Mouse (Mus musculus) liver, embryonic 12.5 days (tissue): ENCODE measurements around the gene Clec4a1. TPM values are rescaled to one million over a fixed set of nuclear protein-coding genes. Genes with fewer than 3 reads are reported as not detected.

Experiments
- ATAC-seq: fragments of 200-750 bp; cut with Nextera tagmentation; 2 replicates; pipeline ENCODE4 v1.8.0; 2017; ENCODE audit warnings: moderate number of reproducible peaks, mild to moderate bottlenecking, moderate library complexity
- H3K27ac ChIP-seq: fragments of 300-500 bp; sonication (generic); 2 replicates; pipeline ENCODE4 v1.5.1; 2016; ENCODE audit warnings: mild to moderate bottlenecking
- H3K27me3 ChIP-seq: fragments of 300-500 bp; sonication (generic); replicated peaks from 2 replicates; pipeline ENCODE4 v1.6.1; 2016; ENCODE audit warnings: mild to moderate bottlenecking, moderate library complexity
- H3K36me3 ChIP-seq: fragments of 300-500 bp; sonication (generic); 2 replicates; pipeline ENCODE4 v1.6.1; 2016; ENCODE audit warnings: mild to moderate bottlenecking, moderate library complexity
- H3K4me1 ChIP-seq: fragments of 300-500 bp; sonication (generic); 2 replicates; pipeline ENCODE4 v1.6.1; 2016
- H3K4me2 ChIP-seq: fragments of 300-500 bp; sonication (generic); 2 replicates; pipeline ENCODE4 v1.6.1; 2016; ENCODE audit warnings: mild to moderate bottlenecking, moderate library complexity
- H3K4me3 ChIP-seq: fragments of 300-500 bp; sonication (generic); 2 replicates; pipeline ENCODE4 v1.5.1; 2016; ENCODE audit warnings: mild to moderate bottlenecking, moderate library complexity
- H3K9ac ChIP-seq: fragments of 300-500 bp; sonication (generic); 2 replicates; pipeline ENCODE4 v1.6.1; 2016; ENCODE audit warnings: mild to moderate bottlenecking, moderate library complexity
- H3K9me3 ChIP-seq: fragments of 300-500 bp; sonication (generic); replicated peaks from 2 replicates; pipeline ENCODE4 v1.6.1; 2016; ENCODE audit warnings: mild to moderate bottlenecking, moderate library complexity
- WGBS: fragments of 180-500 bp; shearing (Covaris S2); methylation state at CpG from one replicate; pipeline ENCODE4 v1.1.7; 2016; ENCODE audit not compliant: insufficient replicate concordance; 5-methylcytosine and 5-hydroxymethylcytosine counted together
- polyA plus RNA-seq: library from polyadenylated mRNA; unstranded; fragments of >200 nt; fragmentation: Nextera tagmentation; extraction: Ambion mirVana; gene quantifications from 2 replicates; pipeline ENCODE4 v1.2.1, GENCODE M21; 2016

Gene Clec4a1
- polyA plus RNA-seq, 1 experiment from 2014 or later = 2.6 TPM

DNA sequence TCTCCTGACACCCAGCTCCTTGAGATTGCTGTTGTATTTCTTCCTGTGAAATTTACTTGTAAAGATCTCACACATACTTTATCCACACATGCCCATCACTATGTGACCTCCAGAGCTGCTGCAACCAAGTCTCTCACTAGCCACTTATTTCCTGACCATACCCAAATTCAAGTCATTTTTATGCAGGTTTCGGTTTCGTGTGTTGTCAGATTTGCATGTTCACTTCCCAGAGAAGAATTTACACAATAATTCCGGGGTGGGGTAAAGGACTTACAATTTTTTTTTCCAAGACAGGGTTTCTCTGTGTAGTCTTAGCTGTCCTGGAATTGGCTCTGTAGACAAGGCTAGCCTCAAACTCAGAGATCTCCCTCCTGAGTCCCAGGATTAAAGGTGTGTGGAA, 13.2 kb downstream of the Clec4a1 start:
- Histone ChIP-seq H3K4me3 (no peak overlapping the region), H3K27ac (no peak overlapping the region), H3K4me1 (no peaks in the 10 kb centered on the region), H3K9me3 (no peaks in the 10 kb centered on the region), H3K36me3 (no peaks in the 10 kb centered on the region), H3K4me2 (no peak overlapping the region), H3K9ac (no peak overlapping the region), H3K27me3 (no peaks in the 10 kb centered on the region)
- WGBS = 72% methylated on average over 3 of the region's 3 CpGs
- no peak for ATAC-seq

DNA sequence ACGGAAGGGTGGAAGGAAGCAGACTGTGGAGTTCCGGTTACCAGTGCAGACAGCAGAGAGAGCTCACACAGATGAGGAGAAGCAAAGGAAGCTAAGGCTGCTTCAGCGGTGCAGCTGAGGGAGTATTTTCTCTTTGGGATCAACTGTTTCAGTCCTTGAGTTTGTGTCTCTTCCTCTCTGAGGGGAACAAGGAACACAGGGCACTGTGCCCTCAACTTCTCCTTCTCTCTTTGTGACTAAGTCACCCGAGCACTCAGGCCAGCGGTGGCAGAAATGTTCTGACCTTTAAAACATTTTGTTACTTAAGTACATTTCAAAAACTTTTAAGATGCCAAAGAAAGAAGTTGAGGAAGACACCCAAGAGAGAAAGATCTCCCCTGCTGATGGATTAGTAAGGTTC, 18.0 kb downstream of the Clec4a1 start:
- Histone ChIP-seq H3K9ac (no peak overlapping the region), H3K4me2 (no peak overlapping the region), H3K27me3 (no peaks in the 10 kb centered on the region), H3K4me3 (no peak overlapping the region), H3K27ac (no peak overlapping the region), H3K36me3 (no peaks in the 10 kb centered on the region), H3K4me1 (no peaks in the 10 kb centered on the region), H3K9me3 (no peaks in the 10 kb centered on the region)
- 58% methylated on average over 5 of the region's 5 CpGs for WGBS
- ATAC-seq = no peak

DNA sequence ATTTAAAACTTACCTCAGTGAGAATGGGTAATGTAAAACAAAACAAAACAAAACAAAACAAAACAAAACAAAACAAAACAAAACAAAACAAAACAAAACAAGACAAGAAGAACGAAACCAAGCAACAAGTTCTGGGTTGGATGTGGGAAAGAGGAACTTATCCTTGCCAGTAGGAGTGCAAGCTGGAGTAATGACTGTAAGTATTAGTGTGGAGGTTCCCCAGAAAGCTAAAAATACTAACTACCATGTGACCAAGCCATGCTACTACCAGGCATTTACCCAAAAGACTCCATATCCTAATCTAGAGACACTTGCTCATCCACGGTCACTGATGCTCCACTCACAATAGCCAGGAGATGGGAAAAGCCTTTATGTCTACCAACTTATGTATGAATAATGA, 25.1 kb downstream of the Clec4a1 start:
- Histone ChIP-seq H3K27ac (no peak overlapping the region), H3K27me3 (no peaks in the 10 kb centered on the region), H3K4me2 (no peak overlapping the region), H3K9me3 (no peaks in the 10 kb centered on the region; the same call in 1 of the 2 replicates), H3K9ac (no peak overlapping the region), H3K4me3 (no peak overlapping the region), H3K36me3 (no peaks in the 10 kb centered on the region), H3K4me1 (no peaks in the 10 kb centered on the region)
- no peak for ATAC-seq
- WGBS = 56% methylated on average over 2 of the region's 2 CpGs

DNA sequence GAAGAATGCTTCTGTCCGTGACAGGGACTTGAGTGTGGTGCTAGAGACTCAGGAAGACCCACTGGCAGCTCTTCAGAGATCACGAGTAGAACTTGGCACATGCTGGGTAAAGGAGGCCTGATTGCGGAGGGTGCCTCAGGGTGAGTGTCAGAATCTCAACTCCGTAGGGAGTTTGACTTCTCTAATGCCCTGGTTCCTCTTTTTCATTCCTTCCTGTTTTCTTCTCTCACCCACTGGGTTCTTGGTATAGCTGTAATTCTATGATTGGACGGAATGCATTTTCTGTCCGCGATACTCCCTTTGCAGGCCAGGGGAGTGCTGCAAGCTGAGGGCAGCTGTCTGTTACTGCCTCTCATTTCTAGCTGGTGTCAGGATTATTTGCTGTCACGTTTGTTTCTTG, 30.8 kb downstream of the Clec4a1 start, which contains the start of gene Clec4a3:
Gene Clec4a3, plus strand, starts transcription at position 115 of the 400 bp plus-strand sequence.
- H3K9ac ChIP-seq = no peak within 1 kb of the TSS
- no peaks in the 10 kb centered on the region; the same call in 1 of the 2 replicates for H3K9me3 ChIP-seq
- H3K4me1 ChIP-seq = no peaks in the 10 kb centered on the region
- WGBS = 68% methylated on average over 8 of the region's 8 CpGs
- H3K27ac ChIP-seq = no peak within 1 kb of the TSS
- no peak within 1 kb of the TSS for H3K4me3 ChIP-seq
- H3K36me3 ChIP-seq = no peaks in the 10 kb centered on the region
- no peaks in the 10 kb centered on the region for H3K27me3 ChIP-seq
- no peak for ATAC-seq
- no peak within 1 kb of the TSS for H3K4me2 ChIP-seq

DNA sequence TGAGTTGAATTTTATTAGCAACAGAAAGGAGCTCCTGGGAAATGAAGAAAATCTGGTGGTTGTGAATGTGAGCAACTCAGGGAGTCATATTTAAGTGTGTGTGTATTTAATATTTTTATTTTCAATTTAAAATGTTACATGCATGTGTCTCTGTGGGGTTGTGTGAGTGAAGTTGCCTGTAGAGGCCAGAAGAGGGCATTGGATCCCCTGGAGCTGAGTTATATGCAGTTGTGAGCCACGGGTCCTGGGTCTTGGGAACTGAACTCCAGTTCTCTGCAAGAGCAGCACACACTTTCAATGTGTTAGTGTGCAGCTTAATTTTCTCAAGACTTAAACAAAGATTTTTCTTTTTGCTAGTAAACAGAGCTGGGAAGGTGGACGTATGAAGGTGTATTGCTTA, 42.9 kb downstream of the Clec4a1 start:
- Histone ChIP-seq H3K27ac (no peak overlapping the region), H3K36me3 (no peaks in the 10 kb centered on the region), H3K9me3 (no peaks in the 10 kb centered on the region), H3K4me2 (no peak overlapping the region), H3K4me3 (no peak overlapping the region), H3K4me1 (no peaks in the 10 kb centered on the region), H3K9ac (no peak overlapping the region), H3K27me3 (no peaks in the 10 kb centered on the region)
- WGBS = 53% methylated on average over 2 of the region's 2 CpGs
- ATAC-seq = no peak

DNA sequence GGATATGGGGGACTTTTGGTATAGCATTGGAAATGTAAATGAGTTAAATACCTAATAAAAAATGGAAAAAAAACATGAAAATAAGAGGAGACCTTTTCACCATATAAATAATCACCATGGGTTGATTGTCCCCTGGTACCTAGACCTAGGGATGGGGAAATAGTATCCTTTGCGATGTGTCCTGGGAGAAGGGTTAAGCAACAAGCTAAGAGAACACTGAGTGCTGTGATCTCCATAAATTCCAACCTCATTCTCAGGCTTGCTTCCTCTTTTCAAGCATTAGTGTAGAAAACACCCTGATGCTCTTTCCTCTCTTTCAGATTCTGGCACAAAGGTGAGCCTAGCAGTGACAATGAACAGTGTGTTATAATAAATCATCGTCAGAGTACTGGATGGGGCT, 47.4 kb downstream of the Clec4a1 start:
- whole genome bisulfite sequencing = 61% methylated on average over 2 of the region's 2 CpGs
- Histone ChIP-seq H3K4me1 (no peaks in the 10 kb centered on the region), H3K9me3 (no peaks in the 10 kb centered on the region), H3K27me3 (no peaks in the 10 kb centered on the region), H3K27ac (no peak overlapping the region), H3K9ac (no peak overlapping the region), H3K4me3 (no peak overlapping the region), H3K4me2 (no peak overlapping the region), H3K36me3 (no peaks in the 10 kb centered on the region)
- no peak for ATAC-seq

Other genes starting within 250 kb of the Clec4a1 start
- gene Nanog, start 214.4 kb upstream of the Clec4a1 start, polyA plus RNA-seq = 0.12 TPM in 1 of 2 replicates, not detected in the other
- gene Slc2a3, start 120.2 kb upstream of the Clec4a1 start, polyA plus RNA-seq = 35.5 and 38.7 TPM in 2 replicates
- gene Foxj2, start 101.9 kb upstream of the Clec4a1 start, polyA plus RNA-seq = 2.0 and 2.4 TPM in 2 replicates
- gene C3ar1, start 65.7 kb upstream of the Clec4a1 start, polyA plus RNA-seq = 1.5 TPM in 2 replicates
- 28.3 and 32.9 TPM in 2 replicates for gene Necap1, start 47.4 kb upstream of the Clec4a1 start, polyA plus RNA-seq
- 1.2 TPM in 2 replicates for gene Clec4a3, start 30.7 kb downstream of the Clec4a1 start, polyA plus RNA-seq
- not detected in 2 replicates for gene Clec4a4, start 68.5 kb downstream of the Clec4a1 start, polyA plus RNA-seq
- not detected in 2 replicates for gene Clec4b1, start 128.1 kb downstream of the Clec4a1 start, polyA plus RNA-seq
- 2.5 and 3.3 TPM in 2 replicates for gene Clec4a2, start 184.6 kb downstream of the Clec4a1 start, polyA plus RNA-seq